Mouse (Mus musculus) embryonic fibroblast, embryonic 13.5 days (primary cell): Measurements from ENCODE around the gene Cdkn3.

Experiments
- CTCF ChIP-seq: IDR thresholded peaks from 2 replicates; pipeline ENCODE4 v1.5.1; 2011; ENCODE audit warnings: mild to moderate bottlenecking, control low read depth, low read length, moderate library complexity, borderline replicate concordance; ENCODE audit not compliant: insufficient read depth
- POLR2A ChIP-seq: IDR thresholded peaks from 2 replicates; pipeline ENCODE4 v1.6.1; 2011; ENCODE audit warnings: low read depth, mild to moderate bottlenecking, control low read depth, low read length, moderate library complexity

DNA sequence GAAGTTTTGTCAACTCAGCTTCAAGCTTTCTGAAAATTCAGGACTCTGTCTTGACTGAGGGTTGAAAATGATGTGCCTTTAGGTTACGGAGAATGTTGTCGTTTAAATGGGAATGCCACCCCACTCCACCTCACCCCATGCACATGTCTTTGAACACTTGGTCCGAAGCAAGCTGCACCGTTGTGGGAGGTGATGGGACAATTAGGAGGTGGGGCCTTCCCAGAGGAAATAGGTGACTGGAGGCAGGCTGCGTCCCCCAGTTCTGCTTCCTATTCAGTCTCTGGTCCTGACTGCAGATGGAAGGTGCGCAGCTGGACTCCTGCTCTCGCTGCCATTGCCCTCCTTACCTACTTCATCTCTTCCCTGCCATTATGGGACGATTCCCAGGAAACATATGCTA, 4.5 kb upstream of the Cdkn3 start:
- TF ChIP-seq CTCF (no peak), POLR2A (no peak)
